Mouse (Mus musculus): ENCODE measurements at regions not wholly inside any gene's neighbourhood (a gene's known extent, or its start where the extent isn't known, plus 50 kb on each side); places are given as distances from the start of the nearest gene placed in this dataset.

GRCm38 (mm10) chr12:43762151-43762550 lies 448.0 kb downstream of the Dnajb9 start:
- Histone ChIP-seq H3K4me1 (ENCODE audit: insufficient read depth, low read length) (no peaks in the 10 kb centered on the region), H3K4me2 (replicated peaks; ENCODE audit: low read depth, low read length) (no peak overlapping the region), H3K9ac (replicated peaks; ENCODE audit: low read length) (no peak overlapping the region), H3K9me3 (ENCODE audit: low read length) (no peaks in the 10 kb centered on the region), H3K4me3 (ENCODE audit: low read length) (no peak overlapping the region), H3K27me3 (ENCODE audit: insufficient read depth, low read length) (no peaks in the 10 kb centered on the region), H3K27ac (ENCODE audit: low read length) (no peak overlapping the region), H3K36me3 (ENCODE audit: insufficient read depth, low read length) (no peaks in the 10 kb centered on the region)
- ATAC-seq (ENCODE audit: low FRiP score, low TSS enrichment): no peak
- 48% methylated on average over 1 of the region's 1 CpGs for WGBS
